8 mouse cellular contexts compared by ENCODE assay signal in the genomic region with DNA sequence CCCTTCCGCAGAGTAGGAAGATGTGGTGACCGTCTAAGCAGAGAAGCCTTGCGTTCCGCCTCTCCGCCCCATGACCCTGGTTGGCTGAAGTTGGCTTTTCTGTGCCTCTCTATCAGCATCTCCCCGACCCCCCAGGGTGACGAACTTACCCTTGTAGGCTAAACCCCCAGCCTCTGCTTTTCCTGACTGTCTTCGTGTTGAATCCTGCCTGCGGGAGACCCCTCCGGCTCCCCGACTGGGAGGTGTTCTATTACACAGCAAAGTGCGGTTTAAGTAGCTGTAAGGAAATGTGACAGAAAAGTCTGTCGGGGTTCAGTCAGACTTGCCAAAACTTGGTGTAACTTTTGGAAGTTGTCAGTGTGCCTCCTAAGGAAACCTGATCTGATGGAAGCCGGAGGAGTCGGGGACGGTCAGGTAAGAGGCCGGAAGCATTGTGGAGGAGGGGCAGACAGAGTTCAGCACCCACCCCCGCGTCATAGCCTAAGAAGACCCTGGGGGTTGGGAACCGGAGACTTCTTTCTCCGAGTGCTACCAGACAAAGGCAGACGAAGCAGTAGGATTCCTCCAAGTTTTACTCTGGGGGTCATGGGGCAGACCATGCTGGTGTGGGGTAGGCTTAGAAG. TPM values are rescaled to one million over a fixed set of nuclear protein-coding genes. Genes with fewer than 3 reads are reported as not detected.
DNase-seq lines count a peak whose midpoint lies in the region; ATAC-seq and TF ChIP-seq lines count a peak whose summit lies in the region.

No protein-coding gene starts in this region.

- H3K4me1 ChIP-seq in heart, adult 2 months (ENCODE audit: control insufficient read depth, insufficient read depth, low read length) = peaks cover 4% of the 10 kb centered on the region; the same call in 1 of the 2 replicates
- peaks cover 0 to 14% of the 10 kb centered on the region in 2 experiments; a peak in 2 of 4 replicates for H3K4me1 ChIP-seq in ES-E14 (ENCODE audit: control insufficient read depth in 2 of 2, insufficient read depth in 2 of 2, low read length in 2 of 2, poor library complexity in 1 of 2)
- peaks cover 10% of the 10 kb centered on the region; the same call in 1 of the 2 replicates for H3K4me1 ChIP-seq in heart, postnatal 0 days (ENCODE audit: control insufficient read depth, insufficient read depth)
- H3K4me1 ChIP-seq in liver, embryonic 16.5 days (ENCODE audit: control insufficient read depth, low read depth, low read length) = no peaks in the 10 kb centered on the region

- H3K79me2 ChIP-seq in heart, adult 2 months (replicated peaks; ENCODE audit: control insufficient read depth, insufficient read depth, low read length) = no peaks in the 10 kb centered on the region

- TF ChIP-seq POLR2A in heart, adult 2 months (IDR thresholded peaks at IDR 0.05; ENCODE audit: insufficient read depth, low read depth, low read length) = no peak

- in situ Hi-C loops in ES-E14 (cut with MboI; ENCODE audit: low sequenced_read_pairs in 2 of 2, unreplicated experiment in 2 of 2) = no loop called here

- 21% methylated on average over 22 of the region's 22 CpGs for WGBS in heart, adult 2 months
- 17% methylated on average over 22 of the region's 22 CpGs for WGBS in heart, postnatal 0 days
- 24% methylated on average over 22 of the region's 22 CpGs for WGBS in liver, embryonic 16.5 days (ENCODE audit: insufficient replicate concordance)

- peak overlapping the region; percentile 13 for H3K4me3 ChIP-seq in heart, adult 2 months
- H3K4me3 ChIP-seq in ES-E14 (ENCODE audit: insufficient read depth in 1 of 2, low read depth in 1 of 2, low read length in 2 of 2, poor library complexity in 1 of 2, severe bottlenecking in 1 of 2) = peak overlapping the region; percentile 50 to 59
- peak overlapping the region; percentile 40 for H3K4me3 ChIP-seq in heart, postnatal 0 days (ENCODE audit: low read depth, low read length)
- no peak overlapping the region for H3K4me3 ChIP-seq in liver, embryonic 16.5 days (ENCODE audit: low read depth, low read length)

- TF ChIP-seq CTCF in heart, adult 2 months (IDR thresholded peaks at IDR 0.05) = no peak
- no peak for TF ChIP-seq CTCF in heart, postnatal 0 days (IDR thresholded peaks at IDR 0.05; ENCODE audit: low read depth)

- no peaks in the 10 kb centered on the region for H3K9me3 ChIP-seq in ES-E14 (ENCODE audit: control insufficient read depth, insufficient read depth, low read depth, low read length)
- H3K9me3 ChIP-seq in heart, postnatal 0 days (replicated peaks; ENCODE audit: control insufficient read depth, low read length) = no peaks in the 10 kb centered on the region
- peaks cover 2% of the 10 kb centered on the region; the same call in 1 of the 2 replicates for H3K9me3 ChIP-seq in liver, embryonic 16.5 days (replicated peaks; ENCODE audit: control insufficient read depth, low read length)

- no peak overlapping the region for H3K9ac ChIP-seq in heart, adult 2 months (ENCODE audit: low read depth, low read length)
- H3K9ac ChIP-seq in ES-E14 (ENCODE audit: insufficient read depth, low read depth, low read length, poor library complexity, severe bottlenecking) = peak overlapping the region; percentile 44
- H3K9ac ChIP-seq in heart, postnatal 0 days (replicated peaks; ENCODE audit: low read depth, low read length) = peak overlapping the region; percentile 41
- H3K9ac ChIP-seq in liver, embryonic 16.5 days (ENCODE audit: low read depth, low read length) = no peak overlapping the region

- H3K4me2 ChIP-seq in heart, postnatal 0 days (ENCODE audit: low read depth, low read length) = peak overlapping the region; percentile 68
- H3K4me2 ChIP-seq in liver, embryonic 16.5 days (ENCODE audit: low read depth, low read length) = peak overlapping the region; percentile 26; the same call in 1 of the 2 replicates

- no peaks in the 10 kb centered on the region; the same call in 1 of the 2 replicates for H3K27me3 ChIP-seq in heart, adult 2 months (ENCODE audit: control insufficient read depth, insufficient read depth, low read length)
- no peaks in the 10 kb centered on the region for H3K27me3 ChIP-seq in heart, postnatal 0 days (ENCODE audit: control insufficient read depth, insufficient read depth, low read length)
- peaks cover 9% of the 10 kb centered on the region for H3K27me3 ChIP-seq in liver, embryonic 16.5 days (ENCODE audit: control insufficient read depth, insufficient read depth, low read depth, low read length)

- no peak for DNase-seq in heart, adult 2 months
- no peak for DNase-seq in heart, adult 18-20 months
- DNase-seq in ES-E14 (ENCODE audit: low read depth, low spot score) = no peak
- DNase-seq in heart, postnatal 0 days (ENCODE audit: low spot score) = no peak
- DNase-seq in layer of hippocampus, adult 8-10 months (ENCODE audit: low spot score in 2 of 2) = no peak
- DNase-seq in frontal cortex, postnatal 36 days (ENCODE audit: low spot score in 2 of 2) = no peak

- TF ChIP-seq EP300 in heart, adult 2 months (IDR thresholded peaks at IDR 0.05; ENCODE audit: insufficient read depth, low read depth, low read length) = no peak
- TF ChIP-seq EP300 in heart, postnatal 0 days (IDR thresholded peaks at IDR 0.05; ENCODE audit: low read depth) = no peak

- ATAC-seq in heart, postnatal 0 days (ENCODE audit: insufficient read depth, low read depth) = no peak
- no peak for ATAC-seq in liver, embryonic 16.5 days (ENCODE audit: low read depth)
- ATAC-seq in activated CD4-positive, CD25-positive, alpha-beta regulatory T cell, adult 4 months = no peak

- no peaks in the 10 kb centered on the region for H3K36me3 ChIP-seq in heart, adult 2 months (ENCODE audit: control insufficient read depth, insufficient read depth, low read length)
- no peaks in the 10 kb centered on the region for H3K36me3 ChIP-seq in ES-E14 (ENCODE audit: control insufficient read depth, insufficient read depth, low read length, poor library complexity, severe bottlenecking)
- H3K36me3 ChIP-seq in heart, postnatal 0 days (replicated peaks; ENCODE audit: control insufficient read depth, insufficient read depth, low read length) = no peaks in the 10 kb centered on the region
- H3K36me3 ChIP-seq in liver, embryonic 16.5 days (ENCODE audit: control insufficient read depth, insufficient read depth) = no peaks in the 10 kb centered on the region

- intact Hi-C loops in heart, adult 2 months (cut with DNase I) = no loop called here

- H3K27ac ChIP-seq in heart, adult 2 months = no peak overlapping the region
- peak overlapping the region; percentile 76 for H3K27ac ChIP-seq in ES-E14 (ENCODE audit: insufficient read depth, low read depth, low read length, poor library complexity, severe bottlenecking)
- peak overlapping the region; percentile 79 for H3K27ac ChIP-seq in heart, postnatal 0 days (ENCODE audit: low read depth)
- no peak overlapping the region for H3K27ac ChIP-seq in liver, embryonic 16.5 days (ENCODE audit: low read length)

TF ChIP-seq in ES-E14, 5 proteins besides CTCF, POLR2A, EP300 and RAD21:
- TF ChIP-seq ZC3H11A (IDR thresholded peaks at IDR 0.05; ENCODE audit: borderline replicate concordance, low read depth, low read length) (no peak), CHD2 (IDR thresholded peaks at IDR 0.05; ENCODE audit: low read depth, low read length) (no peak), HCFC1 (IDR thresholded peaks at IDR 0.05; ENCODE audit: borderline replicate concordance, insufficient read depth, low read length) (no peak), ZNF384 (IDR thresholded peaks at IDR 0.05; ENCODE audit: low read depth, low read length) (no peak), MAFK (IDR thresholded peaks at IDR 0.05; ENCODE audit: insufficient read depth, low read depth, low read length) (no peak)

RNA-seq across cellular contexts. Expression of a gene that starts 27.1 kb away (rescaled TPM):
- total RNA-seq in heart, adult 2 months (2021) = under 1 TPM in 1 of 2 experiments, not detected in 1; 0.14 TPM
- polyA plus RNA-seq in heart, adult 2 months (2012; rRNA removed) = not detected in 2 replicates
- total RNA-seq in heart, adult 18-20 months (2021) = under 1 TPM in 1 of 2 experiments, not detected in 1; 0.18 TPM
- 0.16 and 0.22 TPM in 2 replicates for total RNA-seq in ES-E14 (2012; rRNA removed)
- total RNA-seq in heart, postnatal 0 days (2014; rRNA removed; ENCODE audit: low replicate concordance) = not detected in 2 replicates
- polyA plus RNA-seq in heart, postnatal 0 days (2015; fragmentation: Nextera tagmentation; extraction: Ambion mirVana) = not detected in 2 replicates
- not detected in 2 replicates for polyA plus RNA-seq in liver, embryonic 16.5 days (2015; fragmentation: Nextera tagmentation; extraction: Ambion mirVana)
- total RNA-seq in layer of hippocampus, adult 8-10 months (2022) = not detected
- not detected for polyA plus RNA-seq in activated CD4-positive, CD25-positive, alpha-beta regulatory T cell, adult 4 months (2017; shearing (Covaris generic))

RNA-seq across cellular contexts. Expression of a gene that starts 58.1 kb away (rescaled TPM):
- total RNA-seq in heart, adult 2 months (2021) = under 1 TPM; 0.10 to 0.11 TPM
- 0.09 and 0.20 TPM in 2 replicates for polyA plus RNA-seq in heart, adult 2 months (2012; rRNA removed)
- total RNA-seq in heart, adult 18-20 months (2021) = not detected
- total RNA-seq in ES-E14 (2012; rRNA removed) = 0.21 and 0.36 TPM in 2 replicates
- 0.34 and 1.3 TPM in 2 replicates for total RNA-seq in heart, postnatal 0 days (2014; rRNA removed; ENCODE audit: low replicate concordance)
- polyA plus RNA-seq in heart, postnatal 0 days (2015; fragmentation: Nextera tagmentation; extraction: Ambion mirVana) = 0.31 and 0.33 TPM in 2 replicates
- polyA plus RNA-seq in liver, embryonic 16.5 days (2015; fragmentation: Nextera tagmentation; extraction: Ambion mirVana) = 0.07 TPM in 1 of 2 replicates, not detected in the other
- not detected for total RNA-seq in layer of hippocampus, adult 8-10 months (2022)
- not detected for polyA plus RNA-seq in activated CD4-positive, CD25-positive, alpha-beta regulatory T cell, adult 4 months (2017; shearing (Covaris generic))

Comparison
In these comparisons a context has a peak if more than half of its experiments do, and no peak if none do; other contexts are left out.
1. H3K27ac ChIP-seq: peak in ES-E14 (single experiment) and heart, postnatal 0 days (single experiment); none in heart, adult 2 months (single experiment) and liver, embryonic 16.5 days (single experiment).
2. H3K9ac ChIP-seq: peak in ES-E14 (single experiment) and heart, postnatal 0 days (single experiment); none in heart, adult 2 months (single experiment) and liver, embryonic 16.5 days (single experiment).